Mouse (Mus musculus): Measurements from ENCODE around the gene Vps37c. TPM values are rescaled to one million over a fixed set of nuclear protein-coding genes. Genes with fewer than 3 reads are reported as not detected.

Vps37c gene
- polyA plus RNA-seq, 1 experiment from 2014 or later = 36.6 TPM

- 0 out of 2 replicates have a peak, but pooled peaks cover 3% of the 10 kb centered on the region for H3K4me1 ChIP-seq
- ATAC-seq (ENCODE audit: low FRiP score) = no peak
- H3K9me3 ChIP-seq (replicated peaks) = no peaks in the 10 kb centered on the region
- H3K36me3 ChIP-seq = no peaks in the 10 kb centered on the region
- H3K4me2 ChIP-seq (replicated peaks) = no peak overlapping the region
- H3K27me3 ChIP-seq = no peaks in the 10 kb centered on the region
- no peak overlapping the region for H3K9ac ChIP-seq
- H3K4me3 ChIP-seq = no peak overlapping the region
- WGBS = 94% methylated on average over 7 of the region's 7 CpGs
- H3K27ac ChIP-seq = no peak overlapping the region
Measured at GRCm38 (mm10) chr19:10735861-10736260, 47.3 kb downstream of the Vps37c start.

- Histone ChIP-seq H3K9ac (no peak overlapping the region), H3K27me3 (no peaks in the 10 kb centered on the region), H3K4me2 (replicated peaks) (no peak overlapping the region), H3K27ac (no peak overlapping the region), H3K4me1 (0 out of 2 replicates have a peak, but pooled peaks cover 3% of the 10 kb centered on the region), H3K9me3 (replicated peaks) (no peaks in the 10 kb centered on the region), H3K4me3 (no peak overlapping the region), H3K36me3 (no peaks in the 10 kb centered on the region)
- whole genome bisulfite sequencing = 90% methylated on average over 6 of the region's 6 CpGs
- ATAC-seq (ENCODE audit: low FRiP score) = no peak
Measured at GRCm38 (mm10) chr19:10738038-10738437, 49.5 kb downstream of the Vps37c start.

- Histone ChIP-seq H3K4me1 (0 out of 2 replicates have a peak, but pooled peaks cover 3% of the 10 kb centered on the region), H3K9me3 (replicated peaks) (no peaks in the 10 kb centered on the region), H3K27ac (no peak within 1 kb of the TSS), H3K27me3 (no peaks in the 10 kb centered on the region), H3K9ac (no peak within 1 kb of the TSS), H3K36me3 (no peaks in the 10 kb centered on the region), H3K4me3 (no peak within 1 kb of the TSS), H3K4me2 (replicated peaks) (no peak within 1 kb of the TSS)
- ATAC-seq (ENCODE audit: low FRiP score) = no peak
- WGBS = 84% methylated on average over 4 of the region's 4 CpGs
Measured at GRCm38 (mm10) chr19:10738811-10739210, 50.3 kb downstream of the Vps37c start, which contains the start of gene Cd5. Gene Cd5, minus strand, starts transcription at chr19:10739002.

- Histone ChIP-seq H3K4me3 (no peak overlapping the region), H3K4me2 (replicated peaks) (no peak overlapping the region), H3K27ac (no peak overlapping the region), H3K9ac (no peak overlapping the region), H3K27me3 (no peaks in the 10 kb centered on the region), H3K9me3 (replicated peaks) (no peaks in the 10 kb centered on the region), H3K4me1 (0 out of 2 replicates have a peak, but pooled peaks cover 3% of the 10 kb centered on the region), H3K36me3 (no peaks in the 10 kb centered on the region)
- ATAC-seq (ENCODE audit: low FRiP score) = no peak
- 97% methylated on average over 4 of the region's 4 CpGs for WGBS
Measured at GRCm38 (mm10) chr19:10739916-10740315, 51.4 kb downstream of the Vps37c start.

- ATAC-seq (ENCODE audit: low FRiP score) = no peak
- Histone ChIP-seq H3K4me3 (no peak overlapping the region), H3K4me2 (replicated peaks) (no peak overlapping the region), H3K9ac (no peak overlapping the region), H3K36me3 (no peaks in the 10 kb centered on the region), H3K4me1 (0 out of 2 replicates have a peak, but pooled peaks cover 3% of the 10 kb centered on the region), H3K27me3 (no peaks in the 10 kb centered on the region), H3K9me3 (replicated peaks) (no peaks in the 10 kb centered on the region), H3K27ac (no peak overlapping the region)
- 36% methylated on average over 11 of the region's 11 CpGs for WGBS
Measured at GRCm38 (mm10) chr19:10740641-10741440, 52.3 kb downstream of the Vps37c start.

GRCm38 (mm10) chr19:10742145-10742544 is 53.6 kb downstream of the Vps37c start:
- Histone ChIP-seq H3K4me2 (replicated peaks) (no peak overlapping the region), H3K9me3 (replicated peaks) (no peaks in the 10 kb centered on the region), H3K4me3 (no peak overlapping the region), H3K36me3 (no peaks in the 10 kb centered on the region), H3K27ac (no peak overlapping the region), H3K27me3 (no peaks in the 10 kb centered on the region), H3K4me1 (0 out of 2 replicates have a peak, but pooled peaks cover 3% of the 10 kb centered on the region), H3K9ac (no peak overlapping the region)
- no peak for ATAC-seq (ENCODE audit: low FRiP score)
- 79% methylated on average over 6 of the region's 6 CpGs for WGBS

GRCm38 (mm10) chr19:10742565-10742964 is 54.0 kb downstream of the Vps37c start:
- Histone ChIP-seq H3K9ac (no peak overlapping the region), H3K4me3 (no peak overlapping the region), H3K4me2 (replicated peaks) (no peak overlapping the region), H3K27ac (no peak overlapping the region), H3K4me1 (0 out of 2 replicates have a peak, but pooled peaks cover 3% of the 10 kb centered on the region), H3K9me3 (replicated peaks) (no peaks in the 10 kb centered on the region), H3K27me3 (no peaks in the 10 kb centered on the region), H3K36me3 (no peaks in the 10 kb centered on the region)
- ATAC-seq (ENCODE audit: low FRiP score) = no peak
- whole genome bisulfite sequencing = 79% methylated on average over 3 of the region's 3 CpGs

GRCm38 (mm10) chr19:10747182-10747581 is 58.6 kb downstream of the Vps37c start:
- no peaks in the 10 kb centered on the region for H3K27me3 ChIP-seq
- H3K27ac ChIP-seq = no peak overlapping the region
- 83% methylated on average over 7 of the region's 7 CpGs for WGBS
- no peak for ATAC-seq (ENCODE audit: low FRiP score)
- no peak overlapping the region for H3K9ac ChIP-seq
- H3K4me3 ChIP-seq = no peak overlapping the region
- H3K36me3 ChIP-seq = no peaks in the 10 kb centered on the region
- H3K4me1 ChIP-seq = no peaks in the 10 kb centered on the region
- H3K4me2 ChIP-seq (replicated peaks) = no peak overlapping the region
- no peaks in the 10 kb centered on the region for H3K9me3 ChIP-seq (replicated peaks)

- Histone ChIP-seq H3K4me2 (replicated peaks) (no peak overlapping the region), H3K4me3 (no peak overlapping the region), H3K4me1 (no peaks in the 10 kb centered on the region), H3K36me3 (no peaks in the 10 kb centered on the region), H3K27me3 (no peaks in the 10 kb centered on the region), H3K9me3 (replicated peaks) (no peaks in the 10 kb centered on the region), H3K9ac (no peak overlapping the region), H3K27ac (no peak overlapping the region)
- ATAC-seq (ENCODE audit: low FRiP score) = no peak
- WGBS = 85% methylated on average over 6 of the region's 6 CpGs
Measured at GRCm38 (mm10) chr19:10747718-10748117, 59.2 kb downstream of the Vps37c start.

GRCm38 (mm10) chr19:10748401-10749102 is 60.0 kb downstream of the Vps37c start:
- Histone ChIP-seq H3K27ac (no peak overlapping the region), H3K4me3 (no peak overlapping the region), H3K9ac (no peak overlapping the region), H3K9me3 (replicated peaks) (no peaks in the 10 kb centered on the region), H3K4me1 (no peaks in the 10 kb centered on the region), H3K27me3 (no peaks in the 10 kb centered on the region), H3K36me3 (no peaks in the 10 kb centered on the region), H3K4me2 (replicated peaks) (no peak overlapping the region)
- WGBS = 50% methylated on average over 11 of the region's 11 CpGs
- no peak for ATAC-seq (ENCODE audit: low FRiP score)

GRCm38 (mm10) chr19:10749295-10749694 is 60.8 kb downstream of the Vps37c start:
- no peaks in the 10 kb centered on the region for H3K27me3 ChIP-seq
- H3K36me3 ChIP-seq = no peaks in the 10 kb centered on the region
- WGBS = 90% methylated on average over 6 of the region's 6 CpGs
- no peak overlapping the region for H3K27ac ChIP-seq
- H3K4me1 ChIP-seq = no peaks in the 10 kb centered on the region
- H3K4me3 ChIP-seq = no peak overlapping the region
- H3K4me2 ChIP-seq (replicated peaks) = no peak overlapping the region
- H3K9me3 ChIP-seq (replicated peaks) = no peaks in the 10 kb centered on the region
- H3K9ac ChIP-seq = no peak overlapping the region
- no peak for ATAC-seq (ENCODE audit: low FRiP score)

GRCm38 (mm10) chr19:10750161-10750560 is 61.6 kb downstream of the Vps37c start:
- Histone ChIP-seq H3K36me3 (no peaks in the 10 kb centered on the region), H3K4me3 (no peak overlapping the region), H3K27me3 (no peaks in the 10 kb centered on the region), H3K27ac (no peak overlapping the region), H3K9ac (no peak overlapping the region), H3K4me2 (replicated peaks) (no peak overlapping the region), H3K4me1 (no peaks in the 10 kb centered on the region), H3K9me3 (replicated peaks) (no peaks in the 10 kb centered on the region)
- no peak for ATAC-seq (ENCODE audit: low FRiP score)
- WGBS = 87% methylated on average over 6 of the region's 6 CpGs
